Mouse (Mus musculus): Measurements from ENCODE around the gene Sdhaf1. TPM values are rescaled to one million over a fixed set of nuclear protein-coding genes. Genes with fewer than 3 reads are reported as not detected.

The Sdhaf1 gene
- polyA plus RNA-seq, 1 experiment, result 16.9 TPM

- DNase-seq (ENCODE audit: extremely low spot score in 1 of 2, low spot score in 1 of 2), result peak in 1 of 2 experiments; percentile 28
Observed at GRCm38 (mm10) chr7:30295103-30295502, 28.6 kb downstream of the Sdhaf1 start.

GRCm38 (mm10) chr7:30294296-30294695 is 29.4 kb downstream of the Sdhaf1 start:
- no peak for DNase-seq (ENCODE audit: extremely low spot score in 1 of 2, low spot score in 1 of 2)

- DNase-seq (ENCODE audit: extremely low spot score in 1 of 2, low spot score in 1 of 2), result peak in 1 of 2 experiments; percentile 53
Observed at GRCm38 (mm10) chr7:30293795-30294194, 29.9 kb downstream of the Sdhaf1 start.

GRCm38 (mm10) chr7:30291215-30292131 is 32.2 kb downstream of the Sdhaf1 start, which contains the start of gene Clip3:
TSS of gene Clip3 (plus strand) at chr7:30291728.
- peak; percentile 78 to 93 for DNase-seq (ENCODE audit: extremely low spot score in 1 of 2, low spot score in 1 of 2)

GRCm38 (mm10) chr7:30289714-30290399 is 33.8 kb downstream of the Sdhaf1 start:
- DNase-seq (ENCODE audit: extremely low spot score in 1 of 2, low spot score in 1 of 2), result no peak

- DNase-seq (ENCODE audit: extremely low spot score in 1 of 2, low spot score in 1 of 2), result no peak
Observed at GRCm38 (mm10) chr7:30289071-30289713, 34.5 kb downstream of the Sdhaf1 start.

GRCm38 (mm10) chr7:30288046-30288445 is 35.6 kb downstream of the Sdhaf1 start:
- DNase-seq (ENCODE audit: extremely low spot score in 1 of 2, low spot score in 1 of 2), result no peak

- no peak for DNase-seq (ENCODE audit: extremely low spot score in 1 of 2, low spot score in 1 of 2)
Observed at GRCm38 (mm10) chr7:30286701-30287410, 36.8 kb downstream of the Sdhaf1 start.

GRCm38 (mm10) chr7:30282740-30283139 is 41.0 kb downstream of the Sdhaf1 start:
- DNase-seq (ENCODE audit: extremely low spot score in 1 of 2, low spot score in 1 of 2), result peak in 1 of 2 experiments; percentile 39

- DNase-seq (ENCODE audit: extremely low spot score in 1 of 2, low spot score in 1 of 2), result no peak
Observed at GRCm38 (mm10) chr7:30281522-30281921, 42.2 kb downstream of the Sdhaf1 start.

GRCm38 (mm10) chr7:30280670-30281138 is 43.0 kb downstream of the Sdhaf1 start:
- peak; percentile 83 to 88 for DNase-seq (ENCODE audit: extremely low spot score in 1 of 2, low spot score in 1 of 2)

GRCm38 (mm10) chr7:30279951-30280669 is 43.6 kb downstream of the Sdhaf1 start, which contains the start of the genes Thap8 and Wdr62:
TSS of gene Thap8 (plus strand) at chr7:30280094.
TSS of gene Wdr62 (minus strand) at chr7:30280419.
- DNase-seq (ENCODE audit: extremely low spot score in 1 of 2, low spot score in 1 of 2), result peak; percentile 76 to 94

- DNase-seq (ENCODE audit: extremely low spot score in 1 of 2, low spot score in 1 of 2), result no peak
Observed at GRCm38 (mm10) chr7:30279536-30279935, 44.2 kb downstream of the Sdhaf1 start.

GRCm38 (mm10) chr7:30278911-30279310 is 44.8 kb downstream of the Sdhaf1 start:
- no peak for DNase-seq (ENCODE audit: extremely low spot score in 1 of 2, low spot score in 1 of 2)

- no peak for DNase-seq (ENCODE audit: extremely low spot score in 1 of 2, low spot score in 1 of 2)
Observed at GRCm38 (mm10) chr7:30274383-30274782, 49.3 kb downstream of the Sdhaf1 start.
